In the genomic region with DNA sequence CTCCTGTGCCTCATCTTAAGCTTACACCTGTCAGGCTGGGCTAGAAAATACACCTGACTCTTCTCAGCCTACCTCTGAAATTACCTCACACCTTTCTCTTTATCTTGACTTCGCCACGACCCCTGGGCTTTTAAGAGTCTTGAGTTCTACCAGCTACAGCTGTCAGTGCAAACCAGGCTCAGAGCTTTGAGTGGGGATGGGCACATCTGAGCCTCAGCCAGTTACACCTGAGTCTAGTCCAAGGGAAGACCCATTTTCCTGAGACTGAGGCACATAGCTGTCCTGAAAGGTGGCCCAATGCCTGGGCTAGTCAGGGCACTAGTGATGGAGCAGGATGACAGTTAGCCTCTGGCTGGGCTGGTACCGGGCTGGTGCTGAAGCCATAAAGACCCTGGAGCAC, we compare ENCODE assay signal across 7 mouse cellular contexts.
"Had no signal": no experiment of that assay in that cellular context is flagged by ENCODE, and none has a peak within 500 bp of the region (broad histone marks: within the 10 kb centered on the region; RNA-seq: fewer than 3 reads in every experiment).

No protein-coding gene starts in this region.

- H3K4me3 ChIP-seq: intestine, embryonic 15.5 days; midbrain, embryonic 12.5 days; midbrain, embryonic 15.5 days; stomach, embryonic 15.5 days had no signal

- H3K4me2 ChIP-seq: intestine, embryonic 15.5 days; midbrain, embryonic 12.5 days; midbrain, embryonic 15.5 days; stomach, embryonic 15.5 days had no signal

- ATAC-seq: midbrain, embryonic 15.5 days had no signal

- DNase-seq: right cerebral cortex, adult 18-20 months; thymus, postnatal 25 days had no signal

- H3K9ac ChIP-seq: intestine, embryonic 15.5 days; midbrain, embryonic 12.5 days; midbrain, embryonic 15.5 days; stomach, embryonic 15.5 days had no signal

- H3K9me3 ChIP-seq: intestine, embryonic 15.5 days; midbrain, embryonic 12.5 days; midbrain, embryonic 15.5 days; stomach, embryonic 15.5 days had no signal

- H3K27ac ChIP-seq: intestine, embryonic 15.5 days; liver, embryonic 14.5 days; midbrain, embryonic 12.5 days; midbrain, embryonic 15.5 days; stomach, embryonic 15.5 days had no signal
